Mouse (Mus musculus): Measurements from ENCODE around the gene Fut2. TPM values are rescaled to one million over a fixed set of nuclear protein-coding genes. Genes with fewer than 3 reads are reported as not detected.
A peak's percentile ranks its signal among the peaks of the same experiment; 100 is the strongest.

Gene Fut2
- total RNA-seq, 1 experiment: 0.27 TPM

- no peak for TF ChIP-seq CHD2 (IDR thresholded peaks at IDR 0.05; ENCODE audit: low read depth, low read length)
- no peak for TF ChIP-seq ZC3H11A (IDR thresholded peaks at IDR 0.05; ENCODE audit: borderline replicate concordance, low read depth, low read length)
- TF ChIP-seq MAFK (IDR thresholded peaks at IDR 0.05; ENCODE audit: insufficient read depth, low read depth, low read length): no peak
- no peak for TF ChIP-seq HCFC1 (IDR thresholded peaks at IDR 0.05; ENCODE audit: borderline replicate concordance, insufficient read depth, low read length)
- TF ChIP-seq ZNF384 (IDR thresholded peaks at IDR 0.05; ENCODE audit: low read depth, low read length): no peak
- DNase-seq (ENCODE audit: low read depth, low spot score): no peak
- in situ Hi-C loops (cut with MboI; ENCODE audit: low sequenced_read_pairs in 2 of 2, unreplicated experiment in 2 of 2): no loop called here
- H3K9me3 ChIP-seq (ENCODE audit: control insufficient read depth, insufficient read depth, low read depth, low read length): no peaks in the 10 kb centered on the region
- H3K4me1 ChIP-seq (ENCODE audit: control insufficient read depth in 2 of 2, insufficient read depth in 2 of 2, low read length in 2 of 2, poor library complexity in 1 of 2): peaks cover 5 to 22% of the 10 kb centered on the region in 2 experiments; a peak in 3 of 4 replicates
- H3K4me3 ChIP-seq (ENCODE audit: insufficient read depth in 1 of 2, low read depth in 1 of 2, low read length in 2 of 2, poor library complexity in 1 of 2, severe bottlenecking in 1 of 2): peak overlapping the region; percentile 40 to 63
- H3K9ac ChIP-seq (ENCODE audit: insufficient read depth, low read depth, low read length, poor library complexity, severe bottlenecking): peak overlapping the region; percentile 74
- H3K36me3 ChIP-seq (ENCODE audit: control insufficient read depth, insufficient read depth, low read length, poor library complexity, severe bottlenecking): no peaks in the 10 kb centered on the region
- H3K27ac ChIP-seq (ENCODE audit: insufficient read depth, low read depth, low read length, poor library complexity, severe bottlenecking): peak overlapping the region; percentile 22; the same call in 1 of the 2 replicates
These were observed 37.9 kb upstream of the Fut2 start for GRCm38 (mm10) chr7:45704046-45704559.

GRCm38 (mm10) chr7:45703521-45704033, 37.4 kb upstream of the Fut2 start:
- Histone ChIP-seq H3K4me1 (ENCODE audit: control insufficient read depth in 2 of 2, insufficient read depth in 2 of 2, low read length in 2 of 2, poor library complexity in 1 of 2) (peaks cover 5 to 21% of the 10 kb centered on the region in 2 experiments; a peak in 3 of 4 replicates), H3K27ac (ENCODE audit: insufficient read depth, low read depth, low read length, poor library complexity, severe bottlenecking) (no peak overlapping the region), H3K36me3 (ENCODE audit: control insufficient read depth, insufficient read depth, low read length, poor library complexity, severe bottlenecking) (no peaks in the 10 kb centered on the region), H3K9me3 (ENCODE audit: control insufficient read depth, insufficient read depth, low read depth, low read length) (no peaks in the 10 kb centered on the region), H3K4me3 (ENCODE audit: insufficient read depth in 1 of 2, low read depth in 1 of 2, low read length in 2 of 2, poor library complexity in 1 of 2, severe bottlenecking in 1 of 2) (no peak overlapping the region), H3K9ac (ENCODE audit: insufficient read depth, low read depth, low read length, poor library complexity, severe bottlenecking) (peak overlapping the region; percentile 13; the same call in 1 of the 2 replicates)
- in situ Hi-C loops (cut with MboI; ENCODE audit: low sequenced_read_pairs in 2 of 2, unreplicated experiment in 2 of 2): no loop called here
- no peak for DNase-seq (ENCODE audit: low read depth, low spot score)
- TF ChIP-seq MAFK (IDR thresholded peaks at IDR 0.05; ENCODE audit: insufficient read depth, low read depth, low read length) (no peak), ZC3H11A (IDR thresholded peaks at IDR 0.05; ENCODE audit: borderline replicate concordance, low read depth, low read length) (no peak), CHD2 (IDR thresholded peaks at IDR 0.05; ENCODE audit: low read depth, low read length) (no peak), HCFC1 (IDR thresholded peaks at IDR 0.05; ENCODE audit: borderline replicate concordance, insufficient read depth, low read length) (no peak), ZNF384 (IDR thresholded peaks at IDR 0.05; ENCODE audit: low read depth, low read length) (no peak)

- peaks cover 1 to 14% of the 10 kb centered on the region in 2 experiments; a peak in 3 of 4 replicates for H3K4me1 ChIP-seq (ENCODE audit: control insufficient read depth in 2 of 2, insufficient read depth in 2 of 2, low read length in 2 of 2, poor library complexity in 1 of 2)
- in situ Hi-C loops (cut with MboI; ENCODE audit: low sequenced_read_pairs in 2 of 2, unreplicated experiment in 2 of 2): no loop called here
- H3K36me3 ChIP-seq (ENCODE audit: control insufficient read depth, insufficient read depth, low read length, poor library complexity, severe bottlenecking): no peaks in the 10 kb centered on the region
- H3K27ac ChIP-seq (ENCODE audit: insufficient read depth, low read depth, low read length, poor library complexity, severe bottlenecking): no peak overlapping the region
- H3K9ac ChIP-seq (ENCODE audit: insufficient read depth, low read depth, low read length, poor library complexity, severe bottlenecking): no peak overlapping the region
- no peak for TF ChIP-seq ZC3H11A (IDR thresholded peaks at IDR 0.05; ENCODE audit: borderline replicate concordance, low read depth, low read length)
- TF ChIP-seq ZNF384 (IDR thresholded peaks at IDR 0.05; ENCODE audit: low read depth, low read length): no peak
- TF ChIP-seq HCFC1 (IDR thresholded peaks at IDR 0.05; ENCODE audit: borderline replicate concordance, insufficient read depth, low read length): no peak
- no peak for TF ChIP-seq CHD2 (IDR thresholded peaks at IDR 0.05; ENCODE audit: low read depth, low read length)
- TF ChIP-seq MAFK (IDR thresholded peaks at IDR 0.05; ENCODE audit: insufficient read depth, low read depth, low read length): no peak
- H3K4me3 ChIP-seq (ENCODE audit: insufficient read depth in 1 of 2, low read depth in 1 of 2, low read length in 2 of 2, poor library complexity in 1 of 2, severe bottlenecking in 1 of 2): no peak overlapping the region
- no peak for DNase-seq (ENCODE audit: low read depth, low spot score)
- no peaks in the 10 kb centered on the region for H3K9me3 ChIP-seq (ENCODE audit: control insufficient read depth, insufficient read depth, low read depth, low read length)
These were observed 36.8 kb upstream of the Fut2 start for GRCm38 (mm10) chr7:45702809-45703520.

GRCm38 (mm10) chr7:45702316-45702715, 36.1 kb upstream of the Fut2 start:
- H3K9ac ChIP-seq (ENCODE audit: insufficient read depth, low read depth, low read length, poor library complexity, severe bottlenecking): no peak overlapping the region
- H3K4me3 ChIP-seq (ENCODE audit: insufficient read depth in 1 of 2, low read depth in 1 of 2, low read length in 2 of 2, poor library complexity in 1 of 2, severe bottlenecking in 1 of 2): no peak overlapping the region
- no peaks in the 10 kb centered on the region for H3K36me3 ChIP-seq (ENCODE audit: control insufficient read depth, insufficient read depth, low read length, poor library complexity, severe bottlenecking)
- DNase-seq (ENCODE audit: low read depth, low spot score): no peak
- no peak overlapping the region for H3K27ac ChIP-seq (ENCODE audit: insufficient read depth, low read depth, low read length, poor library complexity, severe bottlenecking)
- TF ChIP-seq ZC3H11A (IDR thresholded peaks at IDR 0.05; ENCODE audit: borderline replicate concordance, low read depth, low read length) (no peak), ZNF384 (IDR thresholded peaks at IDR 0.05; ENCODE audit: low read depth, low read length) (no peak), HCFC1 (IDR thresholded peaks at IDR 0.05; ENCODE audit: borderline replicate concordance, insufficient read depth, low read length) (no peak), CHD2 (IDR thresholded peaks at IDR 0.05; ENCODE audit: low read depth, low read length) (no peak), MAFK (IDR thresholded peaks at IDR 0.05; ENCODE audit: insufficient read depth, low read depth, low read length) (no peak)
- H3K9me3 ChIP-seq (ENCODE audit: control insufficient read depth, insufficient read depth, low read depth, low read length): no peaks in the 10 kb centered on the region
- in situ Hi-C loops (cut with MboI; ENCODE audit: low sequenced_read_pairs in 2 of 2, unreplicated experiment in 2 of 2): no loop called here
- peaks cover 0 to 14% of the 10 kb centered on the region in 2 experiments; a peak in 2 of 4 replicates for H3K4me1 ChIP-seq (ENCODE audit: control insufficient read depth in 2 of 2, insufficient read depth in 2 of 2, low read length in 2 of 2, poor library complexity in 1 of 2)
